Mouse (Mus musculus) kidney, embryonic 16.5 days (tissue): ENCODE measurements around the gene Atp8a2. TPM values are rescaled to one million over a fixed set of nuclear protein-coding genes. Genes with fewer than 3 reads are reported as not detected.
A peak's percentile ranks its signal among the peaks of the same experiment; 100 is the strongest.

Experiments
- ATAC-seq: fragments of 200-750 bp; cut with Nextera tagmentation; 2 replicates; pipeline ENCODE4 v1.8.0; 2017; ENCODE audit warnings: moderate TSS enrichment; ENCODE audit not compliant: low FRiP score, low TSS enrichment
- H3K27ac ChIP-seq: fragments of 300-500 bp; sonication (generic); 2 replicates; pipeline ENCODE4 v1.5.1; 2014; ENCODE audit warnings: low read length
- H3K27me3 ChIP-seq: fragments of 300-500 bp; sonication (generic); 2 replicates; pipeline ENCODE4 v1.6.1; 2014; ENCODE audit warnings: low read length, control low read depth, mixed read lengths; ENCODE audit not compliant: insufficient read depth
- H3K36me3 ChIP-seq: fragments of 300-500 bp; sonication (generic); 2 replicates; pipeline ENCODE4 v1.6.1; 2014; ENCODE audit warnings: low read length, control low read depth, mixed read lengths; ENCODE audit not compliant: insufficient read depth
- H3K4me1 ChIP-seq: fragments of 300-500 bp; sonication (generic); 2 replicates; pipeline ENCODE4 v1.6.1; 2014; ENCODE audit warnings: low read length, control low read depth, mixed read lengths; ENCODE audit not compliant: insufficient read depth
- H3K4me2 ChIP-seq: fragments of 300-500 bp; sonication (generic); replicated peaks from 2 replicates; pipeline ENCODE4 v1.6.1; 2014; ENCODE audit warnings: low read depth, low read length
- H3K4me3 ChIP-seq: fragments of 300-500 bp; sonication (generic); 2 replicates; pipeline ENCODE4 v1.5.1; 2014; ENCODE audit warnings: mild to moderate bottlenecking, low read length
- H3K9ac ChIP-seq: fragments of 300-500 bp; sonication (generic); replicated peaks from 2 replicates; pipeline ENCODE4 v1.6.1; 2014; ENCODE audit warnings: low read length
- H3K9me3 ChIP-seq: fragments of 300-500 bp; sonication (generic); 2 replicates; pipeline ENCODE4 v1.6.1; 2016; ENCODE audit warnings: low read length, control low read depth
- WGBS: fragments of 180-500 bp; shearing (Covaris S2); extraction: QIAGEN DNeasy Blood & Tissue Kit; methylation state at CpG from one replicate; pipeline ENCODE4 v1.1.7; 2014; 5-methylcytosine and 5-hydroxymethylcytosine counted together
- polyA plus RNA-seq: library from polyadenylated mRNA; unstranded; fragments of >200 nt; fragmentation: Nextera tagmentation; extraction: Ambion mirVana; gene quantifications from 2 replicates; pipeline ENCODE4 v1.2.1, GENCODE M21; 2015

The Atp8a2 gene
- polyA plus RNA-seq, 1 experiment from 2014 or later: 1.3 TPM

GRCm38 (mm10) chr14:59692164-59692563, 504.8 kb downstream of the Atp8a2 start:
- Histone ChIP-seq H3K27ac (no peak overlapping the region), H3K4me1 (peaks cover 19% of the 10 kb centered on the region), H3K27me3 (peaks cover 10% of the 10 kb centered on the region; the same call in 1 of the 2 replicates), H3K4me2 (no peak overlapping the region), H3K36me3 (no peaks in the 10 kb centered on the region), H3K9ac (no peak overlapping the region), H3K9me3 (no peaks in the 10 kb centered on the region), H3K4me3 (no peak overlapping the region)
- ATAC-seq: no peak
- 91% methylated on average over 6 of the region's 6 CpGs for WGBS

- Histone ChIP-seq H3K27me3 (peaks cover 16% of the 10 kb centered on the region; the same call in 1 of the 2 replicates), H3K9me3 (no peaks in the 10 kb centered on the region), H3K27ac (no peak overlapping the region), H3K4me3 (no peak overlapping the region), H3K36me3 (no peaks in the 10 kb centered on the region), H3K4me1 (peaks cover 19% of the 10 kb centered on the region), H3K9ac (no peak overlapping the region), H3K4me2 (no peak overlapping the region)
- WGBS: 39% methylated on average over 13 of the region's 13 CpGs
- no peak for ATAC-seq
Observed at GRCm38 (mm10) chr14:59691402-59691801, 505.6 kb downstream of the Atp8a2 start.

GRCm38 (mm10) chr14:59690954-59691353, 506.0 kb downstream of the Atp8a2 start:
- no peaks in the 10 kb centered on the region for H3K9me3 ChIP-seq
- no peak overlapping the region for H3K4me3 ChIP-seq
- peaks cover 19% of the 10 kb centered on the region for H3K4me1 ChIP-seq
- no peaks in the 10 kb centered on the region for H3K36me3 ChIP-seq
- 50% methylated on average over 12 of the region's 12 CpGs for WGBS
- no peak for ATAC-seq
- H3K4me2 ChIP-seq: no peak overlapping the region
- H3K27ac ChIP-seq: no peak overlapping the region
- no peak overlapping the region for H3K9ac ChIP-seq
- H3K27me3 ChIP-seq: peaks cover 16% of the 10 kb centered on the region; the same call in 1 of the 2 replicates

- Histone ChIP-seq H3K9ac (no peak overlapping the region), H3K27ac (no peak overlapping the region), H3K9me3 (no peaks in the 10 kb centered on the region), H3K4me3 (no peak overlapping the region), H3K27me3 (peaks cover 16% of the 10 kb centered on the region), H3K36me3 (no peaks in the 10 kb centered on the region), H3K4me2 (no peak overlapping the region), H3K4me1 (peaks cover 24% of the 10 kb centered on the region)
- WGBS: 50% methylated on average over 4 of the region's 4 CpGs
- ATAC-seq: peak; percentile 27; the same call in 1 of the 2 replicates
Observed at GRCm38 (mm10) chr14:59689596-59689995, 507.4 kb downstream of the Atp8a2 start.

- ATAC-seq: no peak
- WGBS: 76% methylated on average over 5 of the region's 5 CpGs
Observed at GRCm38 (mm10) chr14:59686229-59686628, 510.8 kb downstream of the Atp8a2 start.

GRCm38 (mm10) chr14:59685343-59685742, 511.6 kb downstream of the Atp8a2 start:
- no peaks in the 10 kb centered on the region for H3K36me3 ChIP-seq
- H3K4me3 ChIP-seq: no peak overlapping the region
- peaks cover 7% of the 10 kb centered on the region for H3K27me3 ChIP-seq
- H3K27ac ChIP-seq: no peak overlapping the region
- no peak overlapping the region for H3K4me2 ChIP-seq
- H3K9ac ChIP-seq: no peak overlapping the region
- no peak for ATAC-seq
- H3K9me3 ChIP-seq: no peaks in the 10 kb centered on the region
- peaks cover 10% of the 10 kb centered on the region for H3K4me1 ChIP-seq
- WGBS: 69% methylated on average over 8 of the region's 8 CpGs

More at GRCm38 (mm10) chr14:59686229-59686628, 510.8 kb downstream of the Atp8a2 start:
- Histone ChIP-seq H3K4me2 (no peak overlapping the region), H3K4me3 (no peak overlapping the region), H3K9me3 (no peaks in the 10 kb centered on the region), H3K9ac (no peak overlapping the region), H3K4me1 (peaks cover 19% of the 10 kb centered on the region), H3K27me3 (peaks cover 7% of the 10 kb centered on the region), H3K36me3 (no peaks in the 10 kb centered on the region), H3K27ac (no peak overlapping the region)

- Histone ChIP-seq H3K27ac (no peak overlapping the region), H3K4me2 (no peak overlapping the region), H3K36me3 (no peaks in the 10 kb centered on the region), H3K4me3 (no peak overlapping the region), H3K4me1 (0 out of 2 replicates have a peak, but pooled peaks cover 5% of the 10 kb centered on the region), H3K27me3 (peaks cover 4% of the 10 kb centered on the region), H3K9ac (no peak overlapping the region), H3K9me3 (no peaks in the 10 kb centered on the region)
- 59% methylated on average over 4 of the region's 4 CpGs for WGBS
- ATAC-seq: no peak
Observed at GRCm38 (mm10) chr14:59681906-59682305, 515.1 kb downstream of the Atp8a2 start.

- WGBS: 47% methylated on average over 7 of the region's 7 CpGs
- peak overlapping the region; percentile 50 for H3K27ac ChIP-seq
- peak; percentile 92 for ATAC-seq
Observed at GRCm38 (mm10) chr14:59677598-59678003, 519.4 kb downstream of the Atp8a2 start.

GRCm38 (mm10) chr14:59675330-59675729, 521.6 kb downstream of the Atp8a2 start:
- Histone ChIP-seq H3K4me3 (no peak overlapping the region), H3K27me3 (0 out of 2 replicates have a peak, but pooled peaks cover 3% of the 10 kb centered on the region), H3K9ac (no peak overlapping the region), H3K36me3 (no peaks in the 10 kb centered on the region), H3K9me3 (no peaks in the 10 kb centered on the region), H3K27ac (0 out of 2 replicates have a peak overlapping the region, but pooled peaks have one; percentile 47), H3K4me1 (peaks cover 24% of the 10 kb centered on the region), H3K4me2 (no peak overlapping the region)
- WGBS: 61% methylated on average over 4 of the region's 4 CpGs
- no peak for ATAC-seq

More at GRCm38 (mm10) chr14:59677598-59678003, 519.4 kb downstream of the Atp8a2 start:
- Histone ChIP-seq H3K9ac (no peak overlapping the region), H3K4me2 (no peak overlapping the region), H3K4me3 (no peak overlapping the region), H3K27me3 (0 out of 2 replicates have a peak, but pooled peaks cover 3% of the 10 kb centered on the region), H3K36me3 (no peaks in the 10 kb centered on the region), H3K9me3 (no peaks in the 10 kb centered on the region), H3K4me1 (peaks cover 24% of the 10 kb centered on the region)

GRCm38 (mm10) chr14:59674556-59674955, 522.4 kb downstream of the Atp8a2 start:
- Histone ChIP-seq H3K27ac (peak overlapping the region; percentile 47; the same call in 1 of the 2 replicates), H3K4me3 (no peak overlapping the region), H3K4me1 (peaks cover 24% of the 10 kb centered on the region), H3K27me3 (0 out of 2 replicates have a peak, but pooled peaks cover 3% of the 10 kb centered on the region), H3K4me2 (no peak overlapping the region), H3K9ac (peak overlapping the region; percentile 33), H3K36me3 (no peaks in the 10 kb centered on the region), H3K9me3 (no peaks in the 10 kb centered on the region)
- ATAC-seq: 0 out of 2 replicates have a peak, but pooled peaks have one; percentile 36
- WGBS: 6% methylated on average over 8 of the region's 8 CpGs
